In the genomic region with DNA sequence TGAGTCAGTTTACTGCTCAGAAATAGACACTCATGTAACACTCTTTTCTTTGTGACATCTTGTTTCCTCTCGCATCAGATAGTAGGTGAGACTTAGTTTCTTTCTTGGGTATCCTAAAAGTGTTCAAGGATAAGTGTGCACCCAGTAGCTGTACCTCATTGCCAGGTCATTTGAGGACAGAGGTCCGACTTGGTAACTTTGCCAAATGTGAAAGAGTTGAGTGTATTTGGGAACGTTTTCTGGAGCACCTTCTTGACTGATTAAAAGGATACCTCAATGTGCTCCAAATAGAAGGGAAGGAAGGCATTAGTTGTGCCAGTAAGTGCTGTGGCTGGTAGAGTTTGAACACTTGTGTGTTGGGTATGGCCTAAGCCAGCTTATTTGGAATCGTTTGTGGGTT, we compare ENCODE assay signal across 9 mouse cellular contexts. TPM values are rescaled to one million over a fixed set of nuclear protein-coding genes. Genes with fewer than 3 reads are reported as not detected.
DNase-seq lines count a peak whose midpoint lies in the region; ATAC-seq and TF ChIP-seq lines count a peak whose summit lies in the region.
"Had no signal": no experiment of that assay in that cellular context is flagged by ENCODE, and none has a peak within 500 bp of the region (broad histone marks: within the 10 kb centered on the region; RNA-seq: fewer than 3 reads in every experiment).

No protein-coding gene starts in this region.

- no peaks in the 10 kb centered on the region for H3K36me3 ChIP-seq in heart, embryonic 15.5 days
- peaks cover 6% of the 10 kb centered on the region for H3K36me3 ChIP-seq in heart, embryonic 12.5 days
- no peaks in the 10 kb centered on the region for H3K36me3 ChIP-seq in testis, adult 2 months (ENCODE audit: control insufficient read depth, insufficient read depth, low read length)
- peaks cover 4% of the 10 kb centered on the region; the same call in 1 of the 2 replicates for H3K36me3 ChIP-seq in liver, embryonic 15.5 days (replicated peaks)

- DNase-seq in testis, postnatal 10 days (ENCODE audit: low spot score): no peak
- DNase-seq in adrenal gland, postnatal 14 days: no peak
- DNase-seq in adrenal gland, adult 8-10 months: no peak
- DNase-seq in layer of hippocampus, postnatal 25 days (ENCODE audit: extremely low spot score in 1 of 2, low spot score in 1 of 2): no peak

- H3K27ac ChIP-seq in heart, embryonic 15.5 days: no peak overlapping the region
- no peak overlapping the region for H3K27ac ChIP-seq in heart, embryonic 12.5 days (ENCODE audit: poor library complexity, severe bottlenecking)
- no peak overlapping the region for H3K27ac ChIP-seq in testis, adult 2 months (ENCODE audit: control insufficient read depth, insufficient read depth, low read depth, low read length)
- H3K27ac ChIP-seq in liver, embryonic 15.5 days (replicated peaks): no peak overlapping the region

- TF ChIP-seq CTCF in testis, adult 2 months (IDR thresholded peaks at IDR 0.05; ENCODE audit: control insufficient read depth, insufficient read depth, insufficient replicate concordance, low read depth, low read length): no peak

- H3K4me1 ChIP-seq in heart, embryonic 15.5 days (replicated peaks): peaks cover 41% of the 10 kb centered on the region
- H3K4me1 ChIP-seq in heart, embryonic 12.5 days (replicated peaks): peaks cover 38% of the 10 kb centered on the region
- H3K4me1 ChIP-seq in testis, adult 2 months (ENCODE audit: control insufficient read depth, insufficient read depth, low read length): peaks cover 5% of the 10 kb centered on the region
- peaks cover 42% of the 10 kb centered on the region for H3K4me1 ChIP-seq in liver, embryonic 15.5 days (replicated peaks)

- H3K9ac ChIP-seq in heart, embryonic 15.5 days: no peak overlapping the region
- no peak overlapping the region for H3K9ac ChIP-seq in heart, embryonic 12.5 days
- no peak overlapping the region for H3K9ac ChIP-seq in liver, embryonic 15.5 days

- no peaks in the 10 kb centered on the region for H3K9me3 ChIP-seq in heart, embryonic 15.5 days (replicated peaks)
- H3K9me3 ChIP-seq in heart, embryonic 12.5 days (replicated peaks): no peaks in the 10 kb centered on the region
- H3K9me3 ChIP-seq in liver, embryonic 15.5 days (replicated peaks): no peaks in the 10 kb centered on the region

- no peak for TF ChIP-seq POLR2A in testis, adult 2 months (IDR thresholded peaks at IDR 0.05; ENCODE audit: control insufficient read depth, low read depth, low read length)

- WGBS in heart, embryonic 15.5 days: 73% methylated on average over 4 of the region's 4 CpGs
- WGBS in heart, embryonic 12.5 days: 72% methylated on average over 4 of the region's 4 CpGs
- 55% methylated on average over 4 of the region's 4 CpGs for WGBS in liver, embryonic 15.5 days (ENCODE audit: insufficient replicate concordance)

- H3K27me3 ChIP-seq in heart, embryonic 15.5 days: no peaks in the 10 kb centered on the region
- H3K27me3 ChIP-seq in heart, embryonic 12.5 days (replicated peaks): no peaks in the 10 kb centered on the region
- H3K27me3 ChIP-seq in testis, adult 2 months (ENCODE audit: control insufficient read depth, insufficient read depth, low read length): no peaks in the 10 kb centered on the region
- H3K27me3 ChIP-seq in liver, embryonic 15.5 days: no peaks in the 10 kb centered on the region

- no peak for ATAC-seq in heart, embryonic 15.5 days (replicated peaks; ENCODE audit: insufficient number of reproducible peaks, insufficient read depth, low FRiP score, low read depth)
- no peak for ATAC-seq in heart, embryonic 12.5 days (ENCODE audit: insufficient number of reproducible peaks, low FRiP score)
- no peak for ATAC-seq in liver, embryonic 15.5 days (ENCODE audit: insufficient read depth)
- ATAC-seq: inflammation-experienced regulatory T-cells, adult 6 months had no signal

- peak overlapping the region; percentile 77 for H3K4me2 ChIP-seq in heart, embryonic 15.5 days
- H3K4me2 ChIP-seq in heart, embryonic 12.5 days: no peak overlapping the region; the same call in none of the 2 replicates
- no peak overlapping the region for H3K4me2 ChIP-seq in liver, embryonic 15.5 days

- H3K4me3 ChIP-seq in heart, embryonic 15.5 days: peak overlapping the region; percentile 94
- H3K4me3 ChIP-seq in heart, embryonic 12.5 days: no peak overlapping the region
- H3K4me3 ChIP-seq in testis, adult 2 months (ENCODE audit: control insufficient read depth, low read depth, low read length): peak overlapping the region; percentile 45; the same call in 1 of the 2 replicates
- peak overlapping the region; percentile 94; the same call in 1 of the 2 replicates for H3K4me3 ChIP-seq in liver, embryonic 15.5 days (replicated peaks)

RNA-seq across cellular contexts. Expression of a gene that starts 1.7 kb away (rescaled TPM):
- polyA plus RNA-seq in heart, embryonic 15.5 days (2015; fragmentation: Nextera tagmentation; extraction: Ambion mirVana): 267 and 302 TPM in 2 replicates
- 240 and 261 TPM in 2 replicates for polyA plus RNA-seq in heart, embryonic 12.5 days (2016; fragmentation: Nextera tagmentation; extraction: Ambion mirVana)
- polyA plus RNA-seq in testis, adult 2 months (2012; rRNA removed): 112 and 129 TPM in 2 replicates
- polyA plus RNA-seq in liver, embryonic 15.5 days (2015; fragmentation: Nextera tagmentation; extraction: Ambion mirVana): 130 and 131 TPM in 2 replicates
- total RNA-seq in adrenal gland, postnatal 14 days (2021): 777 and 832 TPM in 2 replicates
- total RNA-seq in adrenal gland, adult 8-10 months (2022): 100 to 1,000 TPM; 193 to 275 (median 235) TPM
- total RNA-seq in layer of hippocampus, postnatal 25 days (2021): 100 to 1,000 TPM; 138 to 139 TPM

RNA-seq across cellular contexts. Expression of a gene that starts 28.4 kb away (rescaled TPM):
- 0.11 TPM in 2 replicates for polyA plus RNA-seq in heart, embryonic 15.5 days (2015; fragmentation: Nextera tagmentation; extraction: Ambion mirVana)
- polyA plus RNA-seq in heart, embryonic 12.5 days (2016; fragmentation: Nextera tagmentation; extraction: Ambion mirVana): 0.04 and 0.06 TPM in 2 replicates
- polyA plus RNA-seq in testis, adult 2 months (2012; rRNA removed): 9.0 and 9.9 TPM in 2 replicates
- polyA plus RNA-seq in liver, embryonic 15.5 days (2015; fragmentation: Nextera tagmentation; extraction: Ambion mirVana): 0.01 and 0.02 TPM in 2 replicates
- 0.07 and 0.08 TPM in 2 replicates for total RNA-seq in adrenal gland, postnatal 14 days (2021)
- under 1 TPM in 2 of 4 experiments, not detected in 2; 0.06 to 0.07 TPM for total RNA-seq in adrenal gland, adult 8-10 months (2022)
- under 1 TPM; 0.54 to 0.94 TPM for total RNA-seq in layer of hippocampus, postnatal 25 days (2021)
